Mouse (Mus musculus) forebrain, embryonic 11.5 days (tissue): Measurements from ENCODE around the gene 4930402H24Rik. TPM values are rescaled to one million over a fixed set of nuclear protein-coding genes. Genes with fewer than 3 reads are reported as not detected.
A peak's percentile ranks its signal among the peaks of the same experiment; 100 is the strongest.

Experiments
- ATAC-seq: fragments of 200-750 bp; cut with Nextera tagmentation; replicated peaks from 2 replicates; pipeline ENCODE4 v1.8.0; 2017; ENCODE audit warnings: moderate TSS enrichment; ENCODE audit not compliant: low FRiP score
- DNase-seq: peaks from one replicate; pipeline ENCODE4 v3.0.0-alpha.2; 2017; ENCODE audit warnings: low spot score
- H3K27ac ChIP-seq: fragments of 300-500 bp; sonication (generic); 2 replicates; pipeline ENCODE4 v1.5.1; 2014; ENCODE audit warnings: low read depth, low read length
- H3K27me3 ChIP-seq: fragments of 300-500 bp; sonication (generic); 2 replicates; pipeline ENCODE4 v1.6.1; 2014; ENCODE audit warnings: mild to moderate bottlenecking, low read length, mixed read lengths; ENCODE audit not compliant: control insufficient read depth, insufficient read depth
- H3K36me3 ChIP-seq: fragments of 300-500 bp; sonication (generic); 2 replicates; pipeline ENCODE4 v1.6.1; 2014; ENCODE audit warnings: mild to moderate bottlenecking, low read length, moderate library complexity, mixed read lengths; ENCODE audit not compliant: control insufficient read depth, insufficient read depth
- H3K4me1 ChIP-seq: fragments of 300-500 bp; sonication (generic); replicated peaks from 2 replicates; pipeline ENCODE4 v1.6.1; 2014; ENCODE audit warnings: low read length, mixed read lengths; ENCODE audit not compliant: control insufficient read depth, insufficient read depth
- H3K4me2 ChIP-seq: fragments of 300-500 bp; sonication (generic); 2 replicates; pipeline ENCODE4 v1.6.1; 2014; ENCODE audit warnings: low read depth, mild to moderate bottlenecking, low read length, moderate library complexity, mixed read lengths; ENCODE audit not compliant: severe bottlenecking
- H3K4me3 ChIP-seq: fragments of 300-500 bp; sonication (generic); 2 replicates; pipeline ENCODE4 v1.5.1; 2014; ENCODE audit warnings: low read depth, low read length
- H3K9ac ChIP-seq: fragments of 300-500 bp; sonication (generic); 2 replicates; pipeline ENCODE4 v1.6.1; 2014; ENCODE audit warnings: low read length
- H3K9me3 ChIP-seq: fragments of 300-500 bp; sonication (generic); 2 replicates; pipeline ENCODE4 v1.6.1; 2016; ENCODE audit warnings: low read length, mixed read lengths; ENCODE audit not compliant: control insufficient read depth
- WGBS: fragments of 180-500 bp; shearing (Covaris S2); extraction: QIAGEN DNeasy Blood & Tissue Kit; methylation state at CpG from one replicate; pipeline ENCODE4 v1.1.7; 2014; 5-methylcytosine and 5-hydroxymethylcytosine counted together
- polyA plus RNA-seq: library from polyadenylated mRNA; unstranded; fragments of >200 nt; fragmentation: Nextera tagmentation; extraction: Ambion mirVana; gene quantifications from 2 replicates; pipeline ENCODE4 v1.2.1, GENCODE M21; 2014

Gene 4930402H24Rik
- polyA plus RNA-seq, 1 experiment from 2014 or later: 53.1 TPM

DNA sequence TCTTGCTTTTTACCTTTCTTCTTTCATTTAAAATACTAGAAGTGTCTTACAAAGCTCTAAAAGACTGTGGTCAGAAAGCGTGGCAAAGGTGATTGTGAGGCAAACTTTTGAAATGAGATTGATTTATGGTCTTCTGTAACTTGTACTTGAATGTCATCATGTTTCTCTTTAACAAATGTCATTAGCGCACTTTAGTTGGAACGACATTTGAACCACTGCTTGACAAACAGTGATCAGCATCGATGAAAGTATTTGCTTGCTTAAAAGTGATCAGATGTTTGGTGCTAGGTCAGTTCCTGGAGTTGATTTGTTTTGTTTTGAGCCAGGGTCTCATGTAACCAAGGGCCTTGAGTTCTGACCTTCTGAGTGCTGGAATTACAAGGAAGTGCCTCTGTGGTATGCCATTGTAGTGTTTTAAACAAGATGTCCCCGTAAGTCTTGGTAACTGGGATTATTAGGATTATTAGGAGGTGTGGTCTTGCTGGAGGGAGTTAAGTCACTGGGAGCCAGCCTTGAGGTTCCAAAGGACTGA, 12.9 kb upstream of the 4930402H24Rik start:
- Histone ChIP-seq H3K36me3 (no peaks in the 10 kb centered on the region), H3K4me1 (no peaks in the 10 kb centered on the region), H3K9ac (no peak overlapping the region), H3K4me3 (no peak overlapping the region), H3K27ac (no peak overlapping the region), H3K4me2 (no peak overlapping the region), H3K9me3 (no peaks in the 10 kb centered on the region), H3K27me3 (no peaks in the 10 kb centered on the region)
- WGBS: 77% methylated on average over 5 of the region's 5 CpGs
- DNase-seq (no peak), ATAC-seq (no peak)

DNA sequence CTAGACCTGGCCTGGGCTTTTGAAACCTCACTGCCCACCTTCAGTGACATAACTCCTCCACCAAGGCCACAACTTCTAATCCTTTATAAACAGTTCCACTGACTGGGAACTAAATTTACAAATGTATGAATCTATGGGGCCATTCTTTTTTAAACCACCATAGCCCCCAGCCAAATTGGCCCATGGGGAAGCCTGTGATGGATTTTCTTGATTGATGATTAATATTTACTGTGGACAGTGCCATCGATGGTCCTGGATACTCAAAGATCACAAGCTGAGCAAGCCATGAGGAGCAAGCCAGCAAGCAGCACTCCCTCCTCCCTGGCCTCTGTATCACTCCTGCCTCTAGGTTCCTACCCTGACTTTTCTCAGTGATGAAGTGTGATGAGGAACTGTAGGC, 11.5 kb upstream of the 4930402H24Rik start:
- ATAC-seq (no peak), DNase-seq (no peak)
- 97% methylated on average over 1 of the region's 1 CpGs for WGBS
- H3K9ac ChIP-seq: no peak overlapping the region
- H3K4me3 ChIP-seq: no peak overlapping the region
- no peaks in the 10 kb centered on the region for H3K9me3 ChIP-seq
- no peaks in the 10 kb centered on the region for H3K36me3 ChIP-seq
- H3K27me3 ChIP-seq: no peaks in the 10 kb centered on the region
- no peaks in the 10 kb centered on the region for H3K4me1 ChIP-seq
- H3K4me2 ChIP-seq: no peak overlapping the region
- no peak overlapping the region for H3K27ac ChIP-seq

DNA sequence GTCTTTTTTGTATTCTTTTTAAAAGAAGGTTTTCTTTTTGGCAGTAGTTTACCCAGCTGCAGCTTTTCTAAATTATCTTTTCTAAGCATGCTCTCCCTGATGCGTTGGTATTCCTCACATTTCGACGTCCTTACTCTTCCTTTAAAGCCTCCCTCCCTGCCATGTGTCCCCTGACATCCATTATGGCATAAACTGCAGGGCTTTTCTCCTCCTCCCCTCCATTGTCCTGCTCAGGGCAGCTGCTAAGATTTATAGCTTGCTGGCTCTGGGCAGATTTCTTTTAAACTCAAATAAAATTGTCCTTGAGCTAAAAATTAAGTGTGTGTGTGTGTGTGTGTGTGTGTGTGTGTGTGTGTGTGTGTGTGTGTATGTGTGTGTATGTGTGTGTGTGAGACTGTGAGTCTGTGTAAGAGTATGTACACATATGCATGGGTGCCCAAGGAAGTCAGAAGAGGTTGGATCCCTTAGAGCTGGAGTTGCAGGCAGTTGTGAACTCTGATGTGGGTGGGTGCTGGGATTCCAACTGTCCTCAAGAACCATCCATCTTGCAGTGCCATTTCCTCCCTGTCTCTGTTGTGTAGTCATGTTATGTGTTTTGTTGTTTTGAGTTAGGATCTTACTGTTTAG, 10.4 kb upstream of the 4930402H24Rik start:
- Histone ChIP-seq H3K4me3 (no peak overlapping the region), H3K36me3 (no peaks in the 10 kb centered on the region), H3K4me1 (no peaks in the 10 kb centered on the region), H3K27me3 (no peaks in the 10 kb centered on the region), H3K4me2 (no peak overlapping the region), H3K9ac (no peak overlapping the region), H3K27ac (no peak overlapping the region), H3K9me3 (no peaks in the 10 kb centered on the region)
- 67% methylated on average over 3 of the region's 3 CpGs for WGBS
- DNase-seq: no peak
- no peak for ATAC-seq

DNA sequence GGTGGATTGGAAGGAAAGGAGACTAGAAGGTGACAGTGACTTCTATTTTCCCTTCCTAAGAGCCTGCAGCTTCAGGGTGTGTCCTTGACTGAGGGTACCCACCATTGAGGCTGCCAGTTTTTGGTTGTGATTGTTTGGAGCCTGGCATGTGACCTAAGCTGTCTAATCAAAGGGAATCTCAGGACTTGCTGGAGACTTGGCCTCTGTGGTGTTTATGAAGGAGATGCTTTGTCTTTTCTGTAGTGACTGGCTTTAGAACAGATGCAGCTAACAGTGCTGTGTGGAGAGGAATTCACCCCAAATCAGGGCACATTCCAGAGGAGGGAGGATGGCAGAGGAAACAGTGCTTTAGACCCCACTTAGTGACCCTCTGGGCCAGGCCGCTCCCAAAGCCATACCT, 8.7 kb upstream of the 4930402H24Rik start:
- 74% methylated on average over 1 of the region's 1 CpGs for WGBS
- DNase-seq (no peak), ATAC-seq (no peak)
- Histone ChIP-seq H3K4me3 (no peak overlapping the region), H3K9ac (no peak overlapping the region), H3K9me3 (no peaks in the 10 kb centered on the region), H3K36me3 (no peaks in the 10 kb centered on the region), H3K27ac (no peak overlapping the region), H3K27me3 (no peaks in the 10 kb centered on the region), H3K4me2 (no peak overlapping the region), H3K4me1 (no peaks in the 10 kb centered on the region)

DNA sequence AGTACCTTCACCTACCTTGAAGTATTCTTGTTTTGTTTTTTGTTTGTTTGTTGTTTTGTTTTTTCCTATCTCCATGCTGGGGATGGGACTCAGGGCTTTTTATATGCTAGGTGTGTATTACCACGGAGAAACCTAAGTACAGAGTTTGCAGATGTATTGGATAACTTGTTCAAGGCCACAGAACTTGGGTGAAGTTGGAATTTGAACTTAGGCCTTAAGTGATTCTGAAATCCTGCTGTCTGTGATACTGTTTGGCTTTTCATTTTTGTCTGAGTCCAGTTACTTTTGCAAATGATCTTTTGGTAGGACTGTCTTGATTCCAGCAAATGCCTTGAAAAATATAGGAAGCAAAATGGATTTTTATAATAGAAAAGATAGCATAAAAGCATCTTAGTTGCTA, 5.5 kb upstream of the 4930402H24Rik start:
- Histone ChIP-seq H3K9me3 (no peaks in the 10 kb centered on the region), H3K27ac (no peak overlapping the region), H3K9ac (no peak overlapping the region), H3K4me2 (no peak overlapping the region), H3K4me1 (peaks cover 2% of the 10 kb centered on the region), H3K27me3 (no peaks in the 10 kb centered on the region), H3K4me3 (no peak overlapping the region), H3K36me3 (no peaks in the 10 kb centered on the region)
- ATAC-seq: no peak
- WGBS: 67% methylated on average over 1 of the region's 1 CpGs
- no peak for DNase-seq

DNA sequence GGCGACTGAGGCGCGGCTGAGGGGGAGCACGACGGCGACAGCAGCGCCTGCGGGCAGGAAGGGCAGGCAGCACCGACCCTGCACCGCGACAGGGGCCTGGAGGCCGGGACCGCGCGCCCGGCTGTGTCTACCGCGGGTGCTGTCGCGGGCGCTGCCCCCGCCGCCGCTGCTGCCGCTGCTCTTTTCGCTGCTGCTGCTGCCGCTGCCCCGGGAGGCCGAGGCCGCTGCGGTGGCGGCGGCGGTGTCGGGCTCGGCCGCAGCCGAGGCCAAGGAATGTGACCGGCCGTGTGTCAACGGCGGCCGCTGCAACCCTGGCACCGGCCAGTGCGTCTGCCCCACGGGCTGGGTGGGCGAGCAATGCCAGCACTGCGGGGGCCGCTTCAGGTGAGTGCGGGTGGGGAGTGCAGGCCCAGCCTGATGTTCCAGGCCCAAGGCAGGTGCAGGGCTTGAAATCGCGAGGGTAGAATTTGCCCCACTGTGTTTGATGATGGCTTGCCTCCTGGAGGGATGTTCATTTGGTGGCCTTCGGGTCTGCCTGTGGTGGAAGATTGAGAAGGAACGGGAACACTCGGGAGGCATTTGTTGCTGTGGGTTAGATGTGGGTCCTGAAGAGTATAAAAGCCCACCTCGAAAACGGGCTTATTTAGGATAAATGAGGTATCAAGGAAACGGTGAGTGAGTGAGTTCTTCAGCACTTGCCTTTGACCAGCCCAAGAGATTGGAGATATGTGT, 544 bp upstream of the 4930402H24Rik start:
- Histone ChIP-seq H3K36me3 (no peaks in the 10 kb centered on the region), H3K4me1 (peaks cover 5% of the 10 kb centered on the region), H3K4me3 (peak overlapping the region; percentile 98), H3K27me3 (no peaks in the 10 kb centered on the region), H3K27ac (peak overlapping the region; percentile 70), H3K9ac (peak overlapping the region; percentile 86), H3K9me3 (no peaks in the 10 kb centered on the region), H3K4me2 (peak overlapping the region; percentile 69)
- DNase-seq (no peak), ATAC-seq (peak; percentile 62)
- under 1% methylated on average over 42 of the region's 58 CpGs for WGBS

DNA sequence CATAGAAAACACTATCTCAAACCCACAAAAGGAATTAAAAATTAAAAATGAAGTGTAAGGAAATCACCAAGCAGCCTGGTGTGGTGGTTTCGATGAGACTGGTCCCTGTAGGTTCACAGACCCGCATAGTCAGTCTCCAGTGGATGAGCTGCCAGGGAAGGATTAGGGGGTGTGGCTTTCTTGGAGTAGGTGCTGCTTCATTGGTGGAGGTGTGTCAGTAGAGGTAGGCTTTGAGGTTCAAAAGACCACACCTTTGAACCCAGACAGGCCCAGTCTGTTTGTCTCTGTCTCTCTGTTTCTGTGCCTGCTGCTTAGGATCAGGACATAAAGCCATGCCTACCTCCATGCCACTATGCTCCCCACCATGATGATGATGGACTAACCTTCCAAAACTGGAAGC, 7.4 kb downstream of the 4930402H24Rik start:
- Histone ChIP-seq H3K27ac (no peak overlapping the region), H3K4me2 (no peak overlapping the region), H3K27me3 (no peaks in the 10 kb centered on the region), H3K9ac (no peak overlapping the region), H3K4me3 (no peak overlapping the region), H3K36me3 (no peaks in the 10 kb centered on the region), H3K9me3 (no peaks in the 10 kb centered on the region), H3K4me1 (no peaks in the 10 kb centered on the region)
- DNase-seq (no peak), ATAC-seq (no peak)
- 82% methylated on average over 2 of the region's 2 CpGs for WGBS

DNA sequence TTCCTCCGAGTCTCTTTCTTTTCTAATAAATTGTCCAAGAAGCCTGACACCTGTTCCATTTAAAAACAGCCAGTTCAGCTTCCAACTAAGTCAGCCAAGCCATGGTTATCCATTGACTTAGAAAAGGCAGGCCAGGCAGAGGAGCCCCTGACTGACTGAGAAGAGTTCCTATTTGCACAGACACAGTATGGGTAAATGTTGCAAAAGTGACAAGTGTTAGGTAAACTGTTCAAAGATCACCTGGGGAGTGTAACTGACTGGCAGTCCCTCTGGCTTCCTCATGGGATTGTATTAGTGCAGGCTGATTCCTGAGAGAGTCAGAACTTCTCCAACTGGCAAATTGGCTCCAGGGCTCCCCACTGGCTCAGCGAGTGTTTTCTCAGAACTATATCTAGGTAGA, 8.3 kb downstream of the 4930402H24Rik start:
- H3K4me3 ChIP-seq: no peak overlapping the region
- no peaks in the 10 kb centered on the region for H3K4me1 ChIP-seq
- DNase-seq (no peak), ATAC-seq (no peak)
- no peaks in the 10 kb centered on the region for H3K27me3 ChIP-seq
- H3K9me3 ChIP-seq: no peaks in the 10 kb centered on the region
- no peaks in the 10 kb centered on the region for H3K36me3 ChIP-seq
- H3K9ac ChIP-seq: no peak overlapping the region
- H3K27ac ChIP-seq: no peak overlapping the region
- no peak overlapping the region for H3K4me2 ChIP-seq
- WGBS: 86% methylated on average over 2 of the region's 2 CpGs

DNA sequence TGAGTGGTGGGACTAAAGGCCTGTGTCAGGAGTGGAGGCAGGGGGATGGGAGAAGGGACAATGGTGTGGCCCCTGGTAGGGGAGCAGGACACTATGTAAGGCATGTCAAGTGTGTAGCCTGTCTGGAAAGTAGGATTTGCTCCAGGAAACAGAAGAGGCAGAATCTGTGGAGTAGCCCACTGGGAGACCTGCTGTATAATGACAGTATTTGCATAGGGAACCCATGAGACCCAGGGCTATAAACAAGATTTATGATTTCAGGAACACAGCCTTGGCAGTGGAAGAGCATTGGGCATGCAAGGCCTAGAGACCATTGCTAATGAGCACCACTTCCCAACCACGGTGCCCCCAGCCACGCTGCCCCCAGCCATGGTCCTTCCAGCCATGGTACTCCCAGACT, 9.3 kb downstream of the 4930402H24Rik start:
- Histone ChIP-seq H3K27me3 (no peaks in the 10 kb centered on the region), H3K27ac (no peak overlapping the region), H3K9ac (no peak overlapping the region), H3K9me3 (no peaks in the 10 kb centered on the region), H3K36me3 (no peaks in the 10 kb centered on the region), H3K4me2 (no peak overlapping the region), H3K4me1 (no peaks in the 10 kb centered on the region), H3K4me3 (no peak overlapping the region)
- ATAC-seq: no peak
- DNase-seq: no peak
- 92% methylated on average over 2 of the region's 2 CpGs for WGBS
